Mouse (Mus musculus) lung, postnatal 36 days (tissue): ENCODE results near the gene Lmod2.

Experiments
- DNase-seq: peaks from one replicate; pipeline ENCODE4 v3.0.0; 2022; ENCODE audit warnings: mixed read lengths

The Lmod2 gene

DNA sequence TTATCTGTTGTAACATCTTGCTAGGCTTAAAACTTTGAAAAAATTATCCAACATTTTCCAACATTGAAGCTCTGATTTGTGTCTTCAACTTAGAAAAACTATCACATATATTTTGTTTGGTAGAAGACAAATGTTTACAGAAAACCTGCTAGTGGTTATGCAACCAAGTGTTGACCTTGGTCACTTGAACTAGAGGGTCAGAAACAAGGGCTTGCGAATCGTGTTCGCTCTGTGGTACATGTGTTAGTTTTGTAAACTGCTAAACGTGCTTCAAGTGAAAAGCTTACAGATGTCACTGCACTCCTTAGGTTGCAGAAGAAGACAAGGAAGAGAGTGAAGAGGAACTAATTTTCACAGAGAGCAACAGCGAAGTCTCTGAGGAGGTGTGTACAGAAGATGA is 5.4 kb downstream of the Lmod2 start:
- no peak for DNase-seq

- no peak for DNase-seq
Observed at GRCm38 (mm10) chr6:24604289-24604688, 6.7 kb downstream of the Lmod2 start.

DNA sequence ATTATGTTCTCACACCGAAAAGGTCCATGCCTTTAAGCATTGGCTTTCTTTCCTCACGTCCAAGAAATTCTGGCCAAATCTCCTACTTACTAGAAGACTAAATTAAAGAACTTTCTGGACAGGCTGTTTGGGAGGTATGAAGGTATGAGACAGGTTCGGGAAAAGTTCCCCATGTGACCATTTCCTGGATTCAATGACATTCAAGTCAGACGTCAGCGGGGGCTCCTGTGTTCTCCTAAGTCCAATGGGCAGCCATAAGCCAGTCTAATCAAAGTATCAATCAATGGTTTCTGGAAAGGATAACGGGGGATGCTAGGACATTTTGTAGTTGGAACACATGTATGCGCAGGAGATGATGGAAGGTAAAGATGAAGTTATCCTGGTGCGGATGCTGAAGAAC is 8.1 kb downstream of the Lmod2 start:
- no peak for DNase-seq

- DNase-seq, result no peak
Observed at GRCm38 (mm10) chr6:24606512-24606911, 8.9 kb downstream of the Lmod2 start.

- no peak for DNase-seq
Observed at GRCm38 (mm10) chr6:24607531-24607930, 10.0 kb downstream of the Lmod2 start.

- no peak for DNase-seq
Observed at GRCm38 (mm10) chr6:24608129-24608528, 10.6 kb downstream of the Lmod2 start.

GRCm38 (mm10) chr6:24608682-24609081 is 11.1 kb downstream of the Lmod2 start:
- DNase-seq, result no peak

DNA sequence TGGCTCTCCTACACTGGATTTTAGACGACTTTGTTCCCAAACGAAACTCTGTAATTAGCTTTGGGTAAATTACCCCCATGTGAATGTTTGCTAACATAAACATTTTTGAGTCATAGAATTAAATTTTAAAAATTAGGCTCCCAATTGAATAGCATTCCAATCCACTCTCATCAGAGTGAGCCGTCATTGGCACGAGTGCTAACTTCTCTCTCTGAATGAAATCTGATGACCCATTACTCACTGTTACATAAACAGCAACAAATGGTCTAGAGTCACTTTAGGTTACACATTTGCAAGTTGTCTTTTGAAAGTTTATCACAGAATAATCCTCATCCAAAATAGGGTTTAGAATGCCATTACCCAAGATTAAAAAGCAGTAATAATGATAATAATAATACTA is 12.0 kb downstream of the Lmod2 start:
- no peak for DNase-seq

DNA sequence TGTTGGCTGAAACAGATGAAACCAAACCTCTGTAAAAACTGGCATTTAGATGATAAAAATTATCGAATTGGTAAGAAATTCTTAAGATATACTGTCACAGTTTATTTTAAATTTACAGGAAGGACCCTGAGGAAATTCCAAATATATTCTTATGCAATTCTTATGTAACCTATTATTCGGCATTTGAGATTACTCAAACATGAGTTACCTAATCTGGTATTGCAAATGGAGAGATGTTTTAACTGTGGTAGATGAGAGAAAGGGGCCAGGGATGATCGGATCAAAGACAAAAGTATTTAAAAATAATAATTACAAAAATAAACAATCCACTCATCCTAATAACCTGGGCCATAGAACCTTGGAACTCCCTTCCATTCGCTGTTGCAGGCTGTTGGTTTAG is 12.8 kb downstream of the Lmod2 start:
- no peak for DNase-seq

- no peak for DNase-seq
Observed at GRCm38 (mm10) chr6:24612074-24612755, 14.7 kb downstream of the Lmod2 start.

GRCm38 (mm10) chr6:24613346-24613745 is 15.8 kb downstream of the Lmod2 start:
- DNase-seq, result no peak

- no peak for DNase-seq
Observed at GRCm38 (mm10) chr6:24613918-24614317, 16.4 kb downstream of the Lmod2 start.

DNA sequence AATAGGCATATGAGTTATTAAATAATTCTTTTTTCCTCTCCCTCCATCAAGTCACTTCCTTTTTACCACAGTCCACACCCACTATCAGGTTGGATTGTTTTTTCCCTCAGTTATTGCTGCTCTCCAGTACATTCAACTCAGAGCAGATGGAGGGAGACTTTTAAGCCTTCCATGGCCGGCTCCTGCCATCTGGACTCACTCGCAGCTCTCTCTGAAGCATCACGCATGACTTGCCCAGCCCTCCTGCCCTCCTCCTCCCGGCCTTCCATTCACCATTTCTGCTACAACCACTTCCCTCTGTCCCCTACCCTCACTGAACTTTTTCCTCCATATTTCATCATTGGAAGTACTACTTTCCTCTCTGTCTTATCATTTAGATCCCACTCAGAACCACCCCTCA is 19.2 kb downstream of the Lmod2 start:
- DNase-seq, result no peak

DNA sequence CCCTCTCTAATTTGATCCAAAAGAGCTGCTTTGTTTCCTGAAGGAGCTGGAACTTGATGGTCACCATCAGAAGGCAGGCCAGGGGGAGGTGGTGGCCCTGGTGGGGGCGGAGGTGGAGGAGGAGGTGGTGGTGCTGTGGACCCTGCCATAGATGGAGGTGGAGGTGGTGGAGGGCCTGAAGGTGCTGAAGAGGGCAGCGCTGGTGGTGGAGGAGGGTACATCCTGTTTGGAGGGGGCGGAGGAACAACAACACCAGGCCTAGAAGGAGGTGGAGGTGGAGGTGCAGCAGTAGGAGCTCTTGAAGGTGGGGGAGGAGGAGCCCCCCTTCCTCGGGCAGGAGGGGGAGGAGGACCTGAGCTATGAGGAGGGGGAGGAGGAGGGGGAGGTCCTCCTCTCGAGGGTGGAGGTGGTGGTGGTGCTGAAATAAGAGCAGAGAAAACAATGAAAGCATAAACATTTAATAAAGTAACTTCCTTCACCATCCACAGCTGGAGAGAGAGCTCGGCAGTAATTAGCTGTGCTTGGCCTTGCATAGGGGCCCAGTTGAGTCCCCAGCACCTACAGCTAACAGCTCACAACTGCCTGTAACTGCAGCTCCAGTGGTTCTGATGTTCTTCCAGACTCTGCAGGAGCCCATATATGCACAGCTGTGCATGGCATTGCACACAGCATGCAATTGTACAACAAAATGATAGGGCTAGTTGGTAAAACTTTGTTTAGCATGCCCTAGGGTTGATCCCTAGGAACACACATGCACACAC is 21.9 kb downstream of the Lmod2 start:
- DNase-seq, result no peak

GRCm38 (mm10) chr6:24620936-24621335 is 23.4 kb downstream of the Lmod2 start:
- no peak for DNase-seq

DNA sequence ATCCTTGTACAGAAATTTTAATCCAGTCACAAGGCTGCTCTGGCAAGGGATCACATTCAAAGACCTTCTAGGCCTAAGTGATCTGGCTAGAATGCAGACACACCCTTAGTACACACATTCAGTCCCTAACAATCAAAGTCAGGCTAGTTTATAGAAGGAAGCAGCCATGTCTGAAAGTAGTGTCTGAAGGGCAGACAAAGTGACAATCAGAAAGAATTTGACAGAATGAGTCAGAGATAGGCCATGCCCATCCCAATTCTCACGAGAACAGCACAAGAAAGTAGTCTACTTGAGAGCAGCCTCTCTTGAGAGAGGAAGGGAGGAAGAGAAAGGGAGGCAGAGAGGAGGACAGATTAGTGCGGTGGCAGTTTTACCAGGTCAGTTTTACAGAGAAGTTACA is 24.5 kb downstream of the Lmod2 start:
- no peak for DNase-seq

- peak; percentile 83 for DNase-seq
Observed at GRCm38 (mm10) chr6:24627586-24628030, 30.0 kb downstream of the Lmod2 start.

DNA sequence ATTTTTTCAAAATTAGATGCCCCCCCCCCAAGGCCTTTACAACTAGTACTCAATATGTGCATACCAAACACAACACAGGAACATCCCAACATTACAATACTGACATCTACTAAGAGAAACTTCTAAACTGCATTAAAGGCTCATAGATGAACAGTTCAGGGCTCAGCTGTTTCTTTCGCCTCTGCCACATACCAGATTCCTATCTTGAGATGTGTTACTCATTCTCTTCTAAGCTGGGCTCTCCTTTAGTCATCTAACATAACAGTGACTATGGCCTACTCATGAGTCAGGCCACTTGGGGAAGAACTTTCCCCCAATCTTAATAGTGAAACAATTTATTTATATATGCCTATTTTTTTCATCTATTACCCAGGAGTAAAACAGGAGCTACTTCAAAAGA is 30.9 kb downstream of the Lmod2 start:
- no peak for DNase-seq

DNA sequence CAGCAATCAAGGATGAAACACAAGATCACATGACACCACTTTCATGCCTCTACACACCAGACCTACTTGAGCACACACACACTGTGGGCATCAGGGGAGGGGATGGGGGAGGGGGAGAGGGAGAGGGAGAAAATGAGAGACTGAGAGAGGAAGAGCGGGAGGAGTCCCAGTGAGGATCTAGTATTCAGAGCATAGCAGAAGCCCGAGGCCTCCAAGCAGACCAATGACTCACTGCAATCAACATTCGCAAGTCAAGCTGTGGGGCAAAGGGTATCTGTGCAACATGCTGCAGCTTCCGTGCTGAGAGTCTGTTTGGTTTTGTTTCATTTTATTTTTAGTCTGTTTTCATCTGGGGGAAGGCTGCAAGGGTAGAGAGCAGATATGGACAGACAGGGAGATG is 34.5 kb downstream of the Lmod2 start:
- no peak for DNase-seq

- no peak for DNase-seq
Observed at GRCm38 (mm10) chr6:24634065-24634464, 36.5 kb downstream of the Lmod2 start.

DNA sequence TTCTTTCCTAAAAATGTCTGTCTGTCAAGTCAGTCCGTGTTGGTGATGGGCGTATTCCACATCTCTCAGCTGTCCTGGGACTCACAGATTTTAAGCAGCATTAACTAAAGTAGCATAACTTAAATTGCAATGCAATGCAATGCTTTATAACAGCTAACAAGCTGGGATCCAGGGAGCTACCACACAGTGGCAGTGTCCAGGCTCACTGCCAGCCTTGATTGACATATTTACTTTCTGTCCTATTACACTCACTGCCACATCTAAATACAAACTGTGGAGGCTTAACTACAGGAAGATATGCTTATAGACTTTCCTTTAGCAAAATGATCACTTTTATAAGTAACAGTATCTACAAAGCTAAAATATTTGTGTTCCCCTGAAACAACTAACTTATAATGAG is 38.3 kb downstream of the Lmod2 start:
- DNase-seq, result peak; percentile 48

GRCm38 (mm10) chr6:24641286-24641685 is 43.7 kb downstream of the Lmod2 start:
- DNase-seq, result no peak

DNA sequence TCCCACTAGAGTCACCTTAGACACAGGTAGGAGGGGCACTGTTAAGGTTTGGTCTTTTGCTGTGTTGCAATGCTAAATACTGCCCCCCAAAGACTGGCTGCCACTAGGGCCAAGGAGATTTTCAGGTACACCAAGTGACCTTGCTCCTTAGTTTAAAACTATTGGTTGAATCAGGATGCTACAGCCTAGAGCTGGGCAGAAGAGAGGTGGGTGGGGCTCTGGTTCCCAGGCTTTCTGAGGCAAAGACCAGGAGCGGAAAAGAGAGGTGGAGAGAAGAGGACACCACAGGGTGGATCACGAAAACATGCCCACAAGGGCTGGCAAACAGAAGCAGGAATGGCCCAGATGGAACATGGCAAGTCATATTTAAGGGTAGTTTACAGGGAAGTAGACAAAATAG is 44.6 kb downstream of the Lmod2 start:
- DNase-seq, result no peak

DNA sequence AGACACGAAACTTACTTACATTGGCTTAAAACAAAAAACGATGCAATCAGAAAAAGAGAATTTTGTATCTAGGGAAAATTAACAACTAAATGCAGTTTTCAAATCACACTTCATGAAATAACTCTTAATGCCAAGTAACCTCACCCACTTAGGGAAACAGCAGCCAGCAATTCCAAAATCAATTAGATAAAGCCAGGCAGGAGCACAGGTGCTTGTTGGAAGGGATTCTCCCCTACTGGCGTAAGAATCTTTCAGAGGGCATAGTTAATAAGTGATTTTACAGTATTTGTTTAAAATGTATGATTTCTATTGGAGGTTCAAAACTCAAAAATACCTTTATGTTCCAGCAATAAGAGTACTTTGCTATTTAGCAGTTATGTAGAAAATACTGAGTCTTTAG is 45.4 kb downstream of the Lmod2 start:
- DNase-seq, result no peak
